Comparison of ENCODE assay signal across 8 mouse cellular contexts in genomic region chr16:90142247-90142573, GRCm38 (mm10). TPM values are rescaled to one million over a fixed set of nuclear protein-coding genes. Genes with fewer than 3 reads are reported as not detected.
DNase-seq lines count a peak whose midpoint lies in the region; ATAC-seq and TF ChIP-seq lines count a peak whose summit lies in the region.

No protein-coding gene starts in this region.

- no peaks in the 10 kb centered on the region for H3K27me3 ChIP-seq in MEL (ENCODE audit: control insufficient read depth in 1 of 2, insufficient read depth in 2 of 2, low read length in 2 of 2)
- no peaks in the 10 kb centered on the region for H3K27me3 ChIP-seq in forebrain, embryonic 12.5 days
- no peaks in the 10 kb centered on the region for H3K27me3 ChIP-seq in intestine, embryonic 16.5 days (replicated peaks; ENCODE audit: control insufficient read depth, insufficient read depth, low read length)
- H3K27me3 ChIP-seq in lung, embryonic 14.5 days (ENCODE audit: insufficient read depth, low read length), result peaks cover 7% of the 10 kb centered on the region; the same call in 1 of the 2 replicates

- H3K4me2 ChIP-seq in forebrain, embryonic 12.5 days, result peak overlapping the region; percentile 90
- H3K4me2 ChIP-seq in intestine, embryonic 16.5 days (ENCODE audit: low read depth, low read length), result peak overlapping the region; percentile 99
- H3K4me2 ChIP-seq in lung, embryonic 14.5 days, result peak overlapping the region; percentile 99

- no peak for TF ChIP-seq EP300 in MEL (IDR thresholded peaks at IDR 0.05; ENCODE audit: low read depth in 1 of 2, low read length in 2 of 2)

- WGBS in forebrain, embryonic 12.5 days, result 2% methylated on average over 20 of the region's 20 CpGs
- WGBS in intestine, embryonic 16.5 days, result 3% methylated on average over 20 of the region's 20 CpGs
- 2% methylated on average over 20 of the region's 20 CpGs for WGBS in lung, embryonic 14.5 days

- H3K27ac ChIP-seq in MEL (ENCODE audit: control insufficient read depth, low read depth, low read length), result no peak overlapping the region
- H3K27ac ChIP-seq in forebrain, embryonic 12.5 days, result 0 out of 2 replicates have a peak overlapping the region, but pooled peaks have one; percentile 93
- no peak overlapping the region for H3K27ac ChIP-seq in intestine, embryonic 16.5 days (ENCODE audit: low read length)
- H3K27ac ChIP-seq in lung, embryonic 14.5 days (ENCODE audit: low read depth), result no peak overlapping the region

- intact Hi-C loops in gastrocnemius, postnatal 36 days (cut with DNase I), result no loop called here

- TF ChIP-seq CTCF in MEL (IDR thresholded peaks at IDR 0.05 in 2 of 3, conservative IDR thresholded peaks at IDR 0.05 in 1 of 3; ENCODE audit: control insufficient read depth in 1 of 3, insufficient read depth in 1 of 3, low read depth in 2 of 3, low read length in 3 of 3, poor library complexity in 1 of 3, severe bottlenecking in 1 of 3), result no peak
- no peak for TF ChIP-seq CTCF in lung, embryonic 14.5 days (IDR thresholded peaks at IDR 0.05; ENCODE audit: low read depth)

- peaks cover 4 to 9% of the 10 kb centered on the region in 2 experiments; a peak in 3 of 4 replicates for H3K4me1 ChIP-seq in MEL (ENCODE audit: control insufficient read depth in 1 of 2, insufficient read depth in 2 of 2, low read length in 2 of 2)
- H3K4me1 ChIP-seq in forebrain, embryonic 12.5 days, result peaks cover 40% of the 10 kb centered on the region
- peaks cover 14% of the 10 kb centered on the region for H3K4me1 ChIP-seq in intestine, embryonic 16.5 days (ENCODE audit: control insufficient read depth, insufficient read depth, low read length)
- H3K4me1 ChIP-seq in lung, embryonic 14.5 days (ENCODE audit: insufficient read depth), result no peaks in the 10 kb centered on the region

- H3K36me3 ChIP-seq in MEL (ENCODE audit: control insufficient read depth in 1 of 2, insufficient read depth in 2 of 2, low read length in 2 of 2), result peaks cover 0 to 12% of the 10 kb centered on the region in 2 experiments; a peak in 2 of 4 replicates
- peaks cover 10% of the 10 kb centered on the region for H3K36me3 ChIP-seq in forebrain, embryonic 12.5 days (replicated peaks)
- no peaks in the 10 kb centered on the region for H3K36me3 ChIP-seq in intestine, embryonic 16.5 days (ENCODE audit: control insufficient read depth, insufficient read depth, low read length)
- no peaks in the 10 kb centered on the region for H3K36me3 ChIP-seq in lung, embryonic 14.5 days (ENCODE audit: insufficient read depth)

- peak overlapping the region; percentile 77 for H3K9ac ChIP-seq in MEL (ENCODE audit: control insufficient read depth, low read depth, low read length, poor library complexity, severe bottlenecking)
- peak overlapping the region; percentile 84 for H3K9ac ChIP-seq in forebrain, embryonic 12.5 days
- H3K9ac ChIP-seq in intestine, embryonic 16.5 days (ENCODE audit: low read depth, low read length), result peak overlapping the region; percentile 78
- H3K9ac ChIP-seq in lung, embryonic 14.5 days, result peak overlapping the region; percentile 67

- H3K79me2 ChIP-seq in MEL (ENCODE audit: control insufficient read depth, insufficient read depth, low read length, poor library complexity), result peaks cover 2% of the 10 kb centered on the region

- peak overlapping the region; percentile 72 to 78 for H3K4me3 ChIP-seq in MEL (ENCODE audit: control insufficient read depth in 1 of 2, insufficient read depth in 1 of 2, low read depth in 2 of 2, low read length in 2 of 2)
- H3K4me3 ChIP-seq in forebrain, embryonic 12.5 days (replicated peaks), result peak overlapping the region; percentile 72
- peak overlapping the region; percentile 72 for H3K4me3 ChIP-seq in intestine, embryonic 16.5 days (ENCODE audit: low read length)
- H3K4me3 ChIP-seq in lung, embryonic 14.5 days (ENCODE audit: low read depth, low read length), result peak overlapping the region; percentile 62

- ATAC-seq in forebrain, embryonic 12.5 days (ENCODE audit: low FRiP score), result no peak
- ATAC-seq in intestine, embryonic 16.5 days, result no peak
- no peak for ATAC-seq in lung, embryonic 14.5 days (ENCODE audit: insufficient read depth)

- TF ChIP-seq POLR2A in MEL (IDR thresholded peaks at IDR 0.05; ENCODE audit: control insufficient read depth in 1 of 2, insufficient read depth in 1 of 2, low read depth in 1 of 2, low read length in 2 of 2, poor library complexity in 1 of 2), result no peak

- DNase-seq in gastrocnemius, postnatal 10 days, result peak; percentile 21
- no peak for DNase-seq in gastrocnemius, postnatal 36 days
- DNase-seq in MEL (ENCODE audit: low read depth, low spot score), result no peak
- DNase-seq in lung, embryonic 14.5 days, result peak; percentile 46
- peak; percentile 16 to 28 for DNase-seq in right cerebral cortex, postnatal 36 days (ENCODE audit: low spot score in 2 of 2)
- no peak for DNase-seq in spleen, postnatal 36 days (ENCODE audit: low spot score in 2 of 2)

- TF ChIP-seq RAD21 in MEL (IDR thresholded peaks at IDR 0.05; ENCODE audit: low read depth, low read length), result no peak

- no peaks in the 10 kb centered on the region for H3K9me3 ChIP-seq in MEL (replicated peaks; ENCODE audit: insufficient read depth, low read length)
- H3K9me3 ChIP-seq in forebrain, embryonic 12.5 days, result no peaks in the 10 kb centered on the region
- H3K9me3 ChIP-seq in intestine, embryonic 16.5 days (ENCODE audit: control insufficient read depth, low read length), result no peaks in the 10 kb centered on the region
- no peaks in the 10 kb centered on the region for H3K9me3 ChIP-seq in lung, embryonic 14.5 days (ENCODE audit: low read depth, low read length)

TF ChIP-seq in MEL, 35 proteins besides CTCF, POLR2A, EP300 and RAD21:
- TF ChIP-seq MEF2A (IDR thresholded peaks at IDR 0.05; ENCODE audit: extremely low read depth, insufficient replicate concordance, low read depth, low read length, poor library complexity, severe bottlenecking) (no peak), UBTF (IDR thresholded peaks at IDR 0.05; ENCODE audit: borderline replicate concordance, insufficient read depth, low read depth, low read length) (no peak), MAZ (IDR thresholded peaks at IDR 0.05; ENCODE audit: low read depth, low read length) (no peak), MYC (IDR thresholded peaks at IDR 0.05; ENCODE audit: low read depth, low read length) (no peak), GATA1 (IDR thresholded peaks at IDR 0.05; ENCODE audit: low read depth, low read length) (no peak), USF2 (IDR thresholded peaks at IDR 0.05; ENCODE audit: borderline replicate concordance in 1 of 2, insufficient read depth in 1 of 2, low read depth in 1 of 2, low read length in 2 of 2) (no peak), MYB (IDR thresholded peaks at IDR 0.05; ENCODE audit: low read depth, low read length) (no peak), MXI1 (IDR thresholded peaks at IDR 0.05; ENCODE audit: low read depth, low read length) (no peak), NRF1 (IDR thresholded peaks at IDR 0.05; ENCODE audit: insufficient read depth, low read depth, low read length, poor library complexity, severe bottlenecking) (no peak), JUND (IDR thresholded peaks at IDR 0.05; ENCODE audit: low read depth, low read length) (no peak)

RNA-seq across cellular contexts. Expression of gene Tiam1, which starts 1.4 kb away (rescaled TPM):
- 10 to 100 TPM in 1 of 2 experiments, 1 to 10 TPM in 1; 9.7 to 11.0 TPM for total RNA-seq in gastrocnemius, postnatal 10 days (2021)
- 10 to 100 TPM in 1 of 2 experiments, 1 to 10 TPM in 1; 4.6 to 10.5 TPM for total RNA-seq in gastrocnemius, postnatal 36 days (2021)
- 15.0 and 16.7 TPM in 2 replicates for total RNA-seq in MEL (2012; rRNA removed)
- 10 to 100 TPM; 19.9 to 23.9 TPM for polyA plus RNA-seq in MEL (2012; ENCODE audit: insufficient read depth in 1 of 2, insufficient read length in 2 of 2, low read depth in 1 of 2, low replicate concordance in 2 of 2, missing spikeins in 1 of 2)
- polyA plus RNA-seq in forebrain, embryonic 12.5 days (2016; fragmentation: Nextera tagmentation; extraction: Ambion mirVana), result 24.7 and 31.5 TPM in 2 replicates
- 7.4 and 8.1 TPM in 2 replicates for polyA plus RNA-seq in intestine, embryonic 16.5 days (2015; fragmentation: Nextera tagmentation; extraction: Ambion mirVana)
- polyA plus RNA-seq in lung, embryonic 14.5 days (2014; fragmentation: Nextera tagmentation; extraction: Ambion mirVana), result 16.8 and 18.5 TPM in 2 replicates

Comparison
In these comparisons a context has a peak if more than half of its experiments do, and no peak if none do; other contexts are left out.
1. DNase-seq: peak in gastrocnemius, postnatal 10 days (single experiment), lung, embryonic 14.5 days (single experiment) and right cerebral cortex, postnatal 36 days (2 of 2); none in gastrocnemius, postnatal 36 days (0 of 2), MEL (single experiment) and spleen, postnatal 36 days (0 of 2).
2. Peak in every context shown above with its lines, with median percentiles within 50 percentile points of each other: H3K4me3 ChIP-seq, H3K9ac ChIP-seq and H3K4me2 ChIP-seq.